Mouse (Mus musculus): Measurements from ENCODE around the gene Gcnt1. TPM values are rescaled to one million over a fixed set of nuclear protein-coding genes. Genes with fewer than 3 reads are reported as not detected.

Gcnt1 gene
- 6.9 and 7.4 TPM in 2 replicates for polyA plus RNA-seq (2015; fragmentation: Nextera tagmentation; extraction: Ambion mirVana)

- Histone ChIP-seq H3K9me3 (no peaks in the 10 kb centered on the region), H3K4me2 (no peak within 1 kb of the TSS), H3K27ac (replicated peaks) (no peak within 1 kb of the TSS), H3K4me1 (peaks cover 9% of the 10 kb centered on the region), H3K4me3 (no peak within 1 kb of the TSS), H3K27me3 (replicated peaks) (no peaks in the 10 kb centered on the region), H3K36me3 (no peaks in the 10 kb centered on the region), H3K9ac (no peak within 1 kb of the TSS)
- no peak for ATAC-seq (ENCODE audit: extremely low read depth, insufficient number of reproducible peaks, low FRiP score, low TSS enrichment)
- 84% methylated on average over 3 of the region's 3 CpGs for WGBS
These were observed at the start of gene Gcnt1 for GRCm38 (mm10) chr19:17372701-17373100. Gene Gcnt1 (minus strand): TSS chr19:17372844.

GRCm38 (mm10) chr19:17417855-17418254 is 45.2 kb upstream of the Gcnt1 start:
- Histone ChIP-seq H3K4me3 (no peak overlapping the region), H3K36me3 (no peaks in the 10 kb centered on the region), H3K4me2 (no peak overlapping the region), H3K9me3 (no peaks in the 10 kb centered on the region), H3K27me3 (replicated peaks) (no peaks in the 10 kb centered on the region), H3K27ac (replicated peaks) (no peak overlapping the region), H3K4me1 (0 out of 2 replicates have a peak, but pooled peaks cover 5% of the 10 kb centered on the region), H3K9ac (no peak overlapping the region)
- 50% methylated on average over 1 of the region's 1 CpGs for WGBS
- no peak for ATAC-seq (ENCODE audit: extremely low read depth, insufficient number of reproducible peaks, low FRiP score, low TSS enrichment)

- Histone ChIP-seq H3K4me2 (no peak overlapping the region), H3K27ac (replicated peaks) (no peak overlapping the region), H3K9ac (no peak overlapping the region), H3K4me1 (no peaks in the 10 kb centered on the region), H3K36me3 (no peaks in the 10 kb centered on the region), H3K27me3 (replicated peaks) (no peaks in the 10 kb centered on the region), H3K4me3 (no peak overlapping the region), H3K9me3 (no peaks in the 10 kb centered on the region)
- 53% methylated on average over 4 of the region's 4 CpGs for WGBS
- no peak for ATAC-seq (ENCODE audit: extremely low read depth, insufficient number of reproducible peaks, low FRiP score, low TSS enrichment)
These were observed 40.3 kb upstream of the Gcnt1 start for GRCm38 (mm10) chr19:17412915-17413459.

GRCm38 (mm10) chr19:17410465-17411065 is 37.9 kb upstream of the Gcnt1 start:
- WGBS = 76% methylated on average over 5 of the region's 5 CpGs
- Histone ChIP-seq H3K4me2 (no peak overlapping the region), H3K27ac (replicated peaks) (no peak overlapping the region), H3K4me1 (no peaks in the 10 kb centered on the region), H3K27me3 (replicated peaks) (no peaks in the 10 kb centered on the region), H3K4me3 (no peak overlapping the region), H3K9ac (no peak overlapping the region), H3K36me3 (no peaks in the 10 kb centered on the region), H3K9me3 (no peaks in the 10 kb centered on the region)
- ATAC-seq (ENCODE audit: extremely low read depth, insufficient number of reproducible peaks, low FRiP score, low TSS enrichment) = no peak

GRCm38 (mm10) chr19:17409351-17409750 is 36.7 kb upstream of the Gcnt1 start:
- H3K27me3 ChIP-seq (replicated peaks) = no peaks in the 10 kb centered on the region
- 56% methylated on average over 3 of the region's 3 CpGs for WGBS
- H3K4me3 ChIP-seq = no peak overlapping the region
- no peak for ATAC-seq (ENCODE audit: extremely low read depth, insufficient number of reproducible peaks, low FRiP score, low TSS enrichment)
- no peaks in the 10 kb centered on the region for H3K9me3 ChIP-seq
- no peaks in the 10 kb centered on the region for H3K36me3 ChIP-seq
- no peak overlapping the region for H3K27ac ChIP-seq (replicated peaks)
- no peak overlapping the region for H3K9ac ChIP-seq
- no peak overlapping the region for H3K4me2 ChIP-seq
- no peaks in the 10 kb centered on the region for H3K4me1 ChIP-seq

- no peaks in the 10 kb centered on the region for H3K36me3 ChIP-seq
- no peak for ATAC-seq (ENCODE audit: extremely low read depth, insufficient number of reproducible peaks, low FRiP score, low TSS enrichment)
- H3K4me1 ChIP-seq = no peaks in the 10 kb centered on the region
These were observed 35.9 kb upstream of the Gcnt1 start for GRCm38 (mm10) chr19:17408591-17408990.

GRCm38 (mm10) chr19:17406823-17407222 is 34.2 kb upstream of the Gcnt1 start:
- H3K9me3 ChIP-seq = no peaks in the 10 kb centered on the region
- no peak; the same call in 1 of the 2 replicates for ATAC-seq (ENCODE audit: extremely low read depth, insufficient number of reproducible peaks, low FRiP score, low TSS enrichment)
- no peak overlapping the region for H3K9ac ChIP-seq
- no peaks in the 10 kb centered on the region for H3K27me3 ChIP-seq (replicated peaks)
- no peak overlapping the region for H3K4me3 ChIP-seq
- H3K36me3 ChIP-seq = no peaks in the 10 kb centered on the region
- no peaks in the 10 kb centered on the region for H3K4me1 ChIP-seq
- no peak overlapping the region for H3K4me2 ChIP-seq
- H3K27ac ChIP-seq (replicated peaks) = no peak overlapping the region
- WGBS = 82% methylated on average over 5 of the region's 5 CpGs

More at GRCm38 (mm10) chr19:17408591-17408990, 35.9 kb upstream of the Gcnt1 start:
- H3K4me2 ChIP-seq = no peak overlapping the region
- H3K4me3 ChIP-seq = no peak overlapping the region
- H3K9me3 ChIP-seq = no peaks in the 10 kb centered on the region
- no peak overlapping the region for H3K9ac ChIP-seq
- H3K27me3 ChIP-seq (replicated peaks) = no peaks in the 10 kb centered on the region
- no peak overlapping the region for H3K27ac ChIP-seq (replicated peaks)

GRCm38 (mm10) chr19:17403175-17403574 is 30.5 kb upstream of the Gcnt1 start:
- H3K9ac ChIP-seq = no peak overlapping the region
- no peak overlapping the region for H3K4me3 ChIP-seq
- H3K9me3 ChIP-seq = no peaks in the 10 kb centered on the region
- no peaks in the 10 kb centered on the region for H3K4me1 ChIP-seq
- peaks cover 27% of the 10 kb centered on the region for H3K36me3 ChIP-seq
- no peak overlapping the region for H3K4me2 ChIP-seq
- H3K27me3 ChIP-seq (replicated peaks) = no peaks in the 10 kb centered on the region
- H3K27ac ChIP-seq (replicated peaks) = no peak overlapping the region
- no peak for ATAC-seq (ENCODE audit: extremely low read depth, insufficient number of reproducible peaks, low FRiP score, low TSS enrichment)
- 81% methylated on average over 4 of the region's 4 CpGs for WGBS

- no peaks in the 10 kb centered on the region for H3K9me3 ChIP-seq
- H3K36me3 ChIP-seq = peaks cover 42% of the 10 kb centered on the region
- no peak overlapping the region for H3K4me3 ChIP-seq
- H3K27ac ChIP-seq (replicated peaks) = no peak overlapping the region
- no peak overlapping the region for H3K4me2 ChIP-seq
- no peak for ATAC-seq (ENCODE audit: extremely low read depth, insufficient number of reproducible peaks, low FRiP score, low TSS enrichment)
- H3K27me3 ChIP-seq (replicated peaks) = no peaks in the 10 kb centered on the region
- 64% methylated on average over 4 of the region's 4 CpGs for WGBS
- peaks cover 6% of the 10 kb centered on the region for H3K4me1 ChIP-seq
- H3K9ac ChIP-seq = no peak overlapping the region
These were observed 27.9 kb upstream of the Gcnt1 start for GRCm38 (mm10) chr19:17400571-17400970.

GRCm38 (mm10) chr19:17399965-17400364 is 27.3 kb upstream of the Gcnt1 start:
- 82% methylated on average over 4 of the region's 4 CpGs for WGBS
- ATAC-seq (ENCODE audit: extremely low read depth, insufficient number of reproducible peaks, low FRiP score, low TSS enrichment) = no peak
- Histone ChIP-seq H3K27ac (replicated peaks) (no peak overlapping the region), H3K4me1 (peaks cover 12% of the 10 kb centered on the region), H3K36me3 (peaks cover 43% of the 10 kb centered on the region), H3K27me3 (replicated peaks) (no peaks in the 10 kb centered on the region), H3K9ac (no peak overlapping the region), H3K4me3 (no peak overlapping the region), H3K4me2 (no peak overlapping the region), H3K9me3 (no peaks in the 10 kb centered on the region)

- Histone ChIP-seq H3K4me1 (peaks cover 17% of the 10 kb centered on the region), H3K9ac (no peak overlapping the region), H3K4me2 (no peak overlapping the region), H3K27ac (replicated peaks) (no peak overlapping the region), H3K36me3 (peaks cover 43% of the 10 kb centered on the region), H3K9me3 (no peaks in the 10 kb centered on the region), H3K4me3 (no peak overlapping the region), H3K27me3 (replicated peaks) (peaks cover 3% of the 10 kb centered on the region; the same call in 1 of the 2 replicates)
- ATAC-seq (ENCODE audit: extremely low read depth, insufficient number of reproducible peaks, low FRiP score, low TSS enrichment) = no peak
- WGBS = 63% methylated on average over 5 of the region's 5 CpGs
These were observed 25.3 kb upstream of the Gcnt1 start for GRCm38 (mm10) chr19:17397922-17398321.

- WGBS = 57% methylated on average over 4 of the region's 4 CpGs
- H3K9ac ChIP-seq = no peak overlapping the region
- H3K27ac ChIP-seq (replicated peaks) = peak overlapping the region; percentile 43
- no peak for ATAC-seq (ENCODE audit: extremely low read depth, insufficient number of reproducible peaks, low FRiP score, low TSS enrichment)
- H3K4me3 ChIP-seq = no peak overlapping the region
- no peaks in the 10 kb centered on the region for H3K9me3 ChIP-seq
- peaks cover 43% of the 10 kb centered on the region for H3K36me3 ChIP-seq
- H3K4me2 ChIP-seq = peak overlapping the region; percentile 25; the same call in 1 of the 2 replicates
- H3K4me1 ChIP-seq = peaks cover 17% of the 10 kb centered on the region
- peaks cover 14% of the 10 kb centered on the region; the same call in 1 of the 2 replicates for H3K27me3 ChIP-seq (replicated peaks)
These were observed 24.2 kb upstream of the Gcnt1 start for GRCm38 (mm10) chr19:17396802-17397201.

Measured in heart, embryonic 13.5 days (tissue).